Mouse (Mus musculus): ENCODE measurements at regions not wholly inside any gene's neighbourhood (a gene's known extent, or its start where the extent isn't known, plus 50 kb on each side); places are given as distances from the start of the nearest gene placed in this dataset.

DNA sequence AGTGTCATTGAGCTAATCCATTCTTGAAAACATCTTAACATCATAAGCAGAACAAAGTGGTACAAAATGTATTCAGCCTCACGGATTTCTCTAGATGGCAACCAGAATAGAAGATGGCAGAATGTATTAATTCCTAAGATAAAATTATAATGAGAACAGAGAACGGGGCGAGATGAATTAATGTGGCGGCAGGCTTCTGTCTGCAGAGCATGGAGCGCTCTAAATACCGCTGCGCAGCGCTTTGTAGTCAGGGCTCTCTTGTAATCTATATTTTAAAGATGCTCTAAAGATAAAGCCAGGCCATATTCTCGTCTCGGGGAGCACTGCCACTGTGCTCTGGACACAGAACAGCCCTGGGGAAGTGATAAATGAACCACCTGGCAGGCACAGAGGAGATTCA is 315.2 kb upstream of the Kif2a start:
- DNase-seq (ENCODE audit: low spot score), result no peak
- Histone ChIP-seq H3K4me1 (ENCODE audit: control insufficient read depth, insufficient read depth) (no peaks in the 10 kb centered on the region), H3K27ac (ENCODE audit: low read depth) (no peak overlapping the region), H3K9ac (replicated peaks; ENCODE audit: low read depth, low read length) (no peak overlapping the region), H3K27me3 (ENCODE audit: control insufficient read depth, insufficient read depth, low read length) (no peaks in the 10 kb centered on the region), H3K36me3 (replicated peaks; ENCODE audit: control insufficient read depth, insufficient read depth, low read length) (no peaks in the 10 kb centered on the region), H3K4me3 (ENCODE audit: low read depth, low read length) (no peak overlapping the region), H3K4me2 (ENCODE audit: low read depth, low read length) (no peak overlapping the region), H3K9me3 (replicated peaks; ENCODE audit: control insufficient read depth, low read length) (no peaks in the 10 kb centered on the region)
- TF ChIP-seq EP300 (IDR thresholded peaks at IDR 0.05; ENCODE audit: low read depth) (no peak), CTCF (IDR thresholded peaks at IDR 0.05; ENCODE audit: low read depth) (no peak)
- WGBS, result 73% methylated on average over 10 of the region's 10 CpGs
- no peak for ATAC-seq (ENCODE audit: insufficient read depth, low read depth)

DNA sequence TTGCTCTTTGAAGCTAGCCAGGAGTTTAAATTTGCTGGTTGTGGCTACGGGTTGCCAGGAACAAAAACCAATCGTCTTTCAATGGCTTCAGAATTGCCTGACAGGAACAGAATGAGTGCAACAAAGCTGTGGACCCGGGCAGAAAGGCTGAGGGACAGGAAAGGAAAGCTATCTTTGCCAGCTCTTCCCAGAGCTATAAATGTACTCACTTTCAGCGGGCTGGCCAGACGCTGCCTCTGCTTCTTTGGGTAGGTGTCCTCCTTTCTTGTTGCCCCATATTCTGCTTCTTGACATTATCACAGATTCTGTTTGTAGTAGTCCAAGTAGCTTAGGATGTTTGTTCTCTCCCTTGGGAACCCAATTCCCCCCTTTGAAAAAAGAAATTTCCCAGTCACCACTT is 307.4 kb upstream of the Kif2a start:
- Histone ChIP-seq H3K4me2 (ENCODE audit: low read depth, low read length) (no peak overlapping the region), H3K27ac (ENCODE audit: low read depth) (no peak overlapping the region), H3K4me3 (ENCODE audit: low read depth, low read length) (no peak overlapping the region), H3K4me1 (ENCODE audit: control insufficient read depth, insufficient read depth) (no peaks in the 10 kb centered on the region), H3K36me3 (replicated peaks; ENCODE audit: control insufficient read depth, insufficient read depth, low read length) (no peaks in the 10 kb centered on the region), H3K9me3 (replicated peaks; ENCODE audit: control insufficient read depth, low read length) (no peaks in the 10 kb centered on the region), H3K27me3 (ENCODE audit: control insufficient read depth, insufficient read depth, low read length) (no peaks in the 10 kb centered on the region), H3K9ac (replicated peaks; ENCODE audit: low read depth, low read length) (no peak overlapping the region)
- DNase-seq (ENCODE audit: low spot score) (no peak), ATAC-seq (ENCODE audit: insufficient read depth, low read depth) (no peak)
- 50% methylated on average over 5 of the region's 5 CpGs for WGBS
- TF ChIP-seq EP300 (IDR thresholded peaks at IDR 0.05; ENCODE audit: low read depth) (no peak), CTCF (IDR thresholded peaks at IDR 0.05; ENCODE audit: low read depth) (no peak)

DNA sequence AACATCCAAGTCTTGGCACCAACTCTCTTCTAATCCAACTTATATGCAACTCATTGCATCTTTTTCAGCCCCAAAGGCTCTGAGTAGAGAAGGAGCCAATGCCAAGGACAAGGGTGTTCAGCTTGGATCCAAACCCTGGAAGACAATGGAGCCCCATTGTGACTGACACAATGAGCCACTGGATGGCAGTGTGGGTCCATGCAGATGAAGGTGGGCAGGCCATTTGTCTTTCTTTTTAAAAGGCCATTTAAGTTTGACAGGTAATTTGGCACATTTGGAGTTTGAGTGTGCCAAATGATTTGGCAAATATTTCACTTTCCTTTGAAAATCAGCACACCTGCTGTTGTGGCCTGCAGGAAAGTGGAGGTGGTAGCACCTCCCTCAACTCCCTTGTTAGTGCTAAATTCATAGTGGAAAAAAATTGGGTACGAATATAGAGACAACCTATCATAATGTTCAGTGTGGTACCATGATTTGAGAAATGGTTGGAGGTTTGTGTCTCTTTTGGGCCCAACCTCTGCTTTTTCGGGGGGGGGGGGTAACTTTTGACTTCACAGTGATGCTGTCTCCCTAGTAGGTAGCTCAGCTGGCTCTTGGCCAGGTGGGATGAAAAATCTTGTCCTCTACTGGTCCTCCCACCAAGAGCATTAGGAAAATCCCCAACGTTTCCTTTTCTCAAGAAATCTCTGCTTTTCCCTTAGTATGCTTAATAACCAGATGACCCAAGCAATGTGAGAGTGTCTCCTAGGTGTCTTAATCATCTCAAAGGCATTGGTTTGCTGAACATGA is 304.0 kb upstream of the Kif2a start:
- Histone ChIP-seq H3K4me3 (ENCODE audit: low read depth, low read length) (no peak overlapping the region), H3K4me1 (ENCODE audit: control insufficient read depth, insufficient read depth) (no peaks in the 10 kb centered on the region), H3K27me3 (ENCODE audit: control insufficient read depth, insufficient read depth, low read length) (no peaks in the 10 kb centered on the region), H3K9me3 (replicated peaks; ENCODE audit: control insufficient read depth, low read length) (no peaks in the 10 kb centered on the region), H3K9ac (replicated peaks; ENCODE audit: low read depth, low read length) (no peak overlapping the region), H3K4me2 (ENCODE audit: low read depth, low read length) (no peak overlapping the region), H3K27ac (ENCODE audit: low read depth) (no peak overlapping the region), H3K36me3 (replicated peaks; ENCODE audit: control insufficient read depth, insufficient read depth, low read length) (no peaks in the 10 kb centered on the region)
- TF ChIP-seq CTCF (IDR thresholded peaks at IDR 0.05; ENCODE audit: low read depth) (peak; percentile 85), EP300 (IDR thresholded peaks at IDR 0.05; ENCODE audit: low read depth) (no peak)
- 44% methylated on average over 3 of the region's 3 CpGs for WGBS
- ATAC-seq (ENCODE audit: insufficient read depth, low read depth) (no peak), DNase-seq (ENCODE audit: low spot score) (peak; percentile 14)

DNA sequence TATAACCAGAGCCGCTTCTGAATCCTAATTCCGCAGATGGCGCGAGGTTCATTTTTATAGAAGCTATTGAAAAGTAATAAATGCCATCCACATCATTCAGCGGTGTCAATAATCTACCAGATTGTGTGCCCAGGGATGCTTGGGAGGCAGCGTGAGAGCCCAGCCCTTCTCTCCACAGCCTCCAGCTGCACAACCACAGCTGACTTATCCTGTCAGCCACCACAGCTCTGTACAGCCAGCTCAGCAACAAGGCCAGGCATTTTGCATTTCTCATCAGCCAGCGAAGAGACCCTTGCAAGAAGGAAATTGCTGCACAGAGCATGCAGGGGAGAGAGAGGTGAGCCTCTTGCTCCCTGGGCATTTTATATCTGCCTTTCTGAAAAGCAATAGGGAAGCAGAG is 292.8 kb upstream of the Kif2a start:
- no peak overlapping the region for H3K27ac ChIP-seq (ENCODE audit: low read depth)
- H3K9me3 ChIP-seq (replicated peaks; ENCODE audit: control insufficient read depth, low read length), result no peaks in the 10 kb centered on the region
- ATAC-seq (ENCODE audit: insufficient read depth, low read depth), result no peak
- no peaks in the 10 kb centered on the region for H3K4me1 ChIP-seq (ENCODE audit: control insufficient read depth, insufficient read depth)
- no peak for TF ChIP-seq CTCF (IDR thresholded peaks at IDR 0.05; ENCODE audit: low read depth)
- no peak for TF ChIP-seq EP300 (IDR thresholded peaks at IDR 0.05; ENCODE audit: low read depth)
- H3K27me3 ChIP-seq (ENCODE audit: control insufficient read depth, insufficient read depth, low read length), result no peaks in the 10 kb centered on the region
- H3K36me3 ChIP-seq (replicated peaks; ENCODE audit: control insufficient read depth, insufficient read depth, low read length), result no peaks in the 10 kb centered on the region
- no peak overlapping the region for H3K4me3 ChIP-seq (ENCODE audit: low read depth, low read length)
- no peak for DNase-seq (ENCODE audit: low spot score)
- no peak overlapping the region for H3K9ac ChIP-seq (replicated peaks; ENCODE audit: low read depth, low read length)
- 86% methylated on average over 7 of the region's 7 CpGs for WGBS
- no peak overlapping the region for H3K4me2 ChIP-seq (ENCODE audit: low read depth, low read length)

DNA sequence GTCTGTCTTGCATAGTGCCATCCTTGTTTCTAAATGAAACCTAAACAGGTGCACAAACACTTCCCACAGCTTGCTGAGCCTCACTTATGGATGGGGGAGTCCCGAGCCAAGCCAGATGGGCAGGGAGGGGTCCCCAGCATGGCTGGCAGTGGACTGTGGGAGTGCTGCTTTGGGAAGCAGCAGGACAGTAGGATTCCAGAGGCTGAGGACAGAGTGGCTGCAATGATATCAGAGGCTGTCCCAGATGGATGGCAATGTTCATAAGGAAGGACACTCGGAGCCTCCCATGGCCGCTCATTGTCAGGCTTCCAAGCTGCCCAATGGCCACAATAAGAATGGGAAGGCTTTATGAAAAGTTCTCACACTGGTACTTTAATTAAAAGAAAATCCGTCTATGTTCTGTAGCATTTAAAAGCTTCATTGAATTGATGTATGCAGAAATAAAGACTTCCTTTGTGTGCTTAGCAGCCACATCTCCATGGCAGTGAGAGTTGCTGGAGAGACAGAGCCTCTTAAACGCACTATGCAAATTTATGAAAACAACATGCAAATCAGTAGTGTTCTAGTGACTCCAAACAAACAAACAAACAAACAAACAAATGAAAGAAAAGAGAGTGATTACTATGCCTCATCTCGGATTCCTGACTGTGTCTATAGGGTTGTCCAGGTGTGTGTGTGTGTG is 287.2 kb upstream of the Kif2a start:
- DNase-seq (ENCODE audit: low spot score) (no peak), ATAC-seq (ENCODE audit: insufficient read depth, low read depth) (no peak)
- H3K27ac ChIP-seq (ENCODE audit: low read depth), result no peak overlapping the region
- H3K4me2 ChIP-seq (ENCODE audit: low read depth, low read length), result no peak overlapping the region
- WGBS, result 71% methylated on average over 6 of the region's 6 CpGs
- TF ChIP-seq CTCF (IDR thresholded peaks at IDR 0.05; ENCODE audit: low read depth) (no peak), EP300 (IDR thresholded peaks at IDR 0.05; ENCODE audit: low read depth) (no peak)
- no peaks in the 10 kb centered on the region for H3K9me3 ChIP-seq (replicated peaks; ENCODE audit: control insufficient read depth, low read length)
- no peaks in the 10 kb centered on the region for H3K4me1 ChIP-seq (ENCODE audit: control insufficient read depth, insufficient read depth)
- H3K9ac ChIP-seq (replicated peaks; ENCODE audit: low read depth, low read length), result no peak overlapping the region
- H3K4me3 ChIP-seq (ENCODE audit: low read depth, low read length), result no peak overlapping the region
- no peaks in the 10 kb centered on the region for H3K27me3 ChIP-seq (ENCODE audit: control insufficient read depth, insufficient read depth, low read length)
- no peaks in the 10 kb centered on the region for H3K36me3 ChIP-seq (replicated peaks; ENCODE audit: control insufficient read depth, insufficient read depth, low read length)
